Mouse (Mus musculus) forebrain, embryonic 14.5 days (tissue): ENCODE measurements around the gene Tanc2. TPM values are rescaled to one million over a fixed set of nuclear protein-coding genes. Genes with fewer than 3 reads are reported as not detected.

Experiments
- ATAC-seq: fragments of 200-750 bp; cut with Nextera tagmentation; 2 replicates; pipeline ENCODE4 v1.8.0; 2017; ENCODE audit warnings: mild to moderate bottlenecking, moderate library complexity
- DNase-seq: peaks from one replicate; pipeline ENCODE4 v3.0.0-alpha.2; 2015; ENCODE audit warnings: low spot score
- H3K27ac ChIP-seq: fragments of 300-500 bp; sonication (generic); 2 replicates; pipeline ENCODE4 v1.5.1; 2014; ENCODE audit warnings: low read depth, mild to moderate bottlenecking, control low read depth, low read length, moderate library complexity
- H3K27me3 ChIP-seq: fragments of 300-500 bp; sonication (generic); replicated peaks from 2 replicates; pipeline ENCODE4 v1.6.1; 2014; ENCODE audit warnings: low read length, control low read depth, mixed read lengths; ENCODE audit not compliant: control insufficient read depth, insufficient read depth
- H3K36me3 ChIP-seq: fragments of 300-500 bp; sonication (generic); 2 replicates; pipeline ENCODE4 v1.6.1; 2014; ENCODE audit warnings: low read length, control low read depth; ENCODE audit not compliant: control insufficient read depth, insufficient read depth
- H3K4me1 ChIP-seq: fragments of 300-500 bp; sonication (generic); 2 replicates; pipeline ENCODE4 v1.6.1; 2014; ENCODE audit warnings: antibody characterized with exemption, low read length, control low read depth; ENCODE audit not compliant: control insufficient read depth, insufficient read depth
- H3K4me2 ChIP-seq: fragments of 300-500 bp; sonication (generic); 2 replicates; pipeline ENCODE4 v1.6.1; 2014; ENCODE audit warnings: mild to moderate bottlenecking, control low read depth, low read length
- H3K4me3 ChIP-seq: fragments of 300-500 bp; sonication (generic); 2 replicates; pipeline ENCODE4 v1.5.1; 2014; ENCODE audit warnings: low read depth, low read length, control low read depth
- H3K9ac ChIP-seq: fragments of 300-500 bp; sonication (generic); 2 replicates; pipeline ENCODE4 v1.6.1; 2014; ENCODE audit warnings: mild to moderate bottlenecking, low read length, control low read depth, moderate library complexity
- H3K9me3 ChIP-seq: fragments of 300-500 bp; sonication (generic); replicated peaks from 2 replicates; pipeline ENCODE4 v1.6.1; 2016; ENCODE audit warnings: low read length, control low read depth, mixed read lengths; ENCODE audit not compliant: control insufficient read depth
- WGBS: fragments of 180-500 bp; shearing (Covaris S2); extraction: QIAGEN DNeasy Blood & Tissue Kit; methylation state at CpG from one replicate; pipeline ENCODE4 v1.1.7; 2014; 5-methylcytosine and 5-hydroxymethylcytosine counted together
- polyA plus RNA-seq: library from polyadenylated mRNA; unstranded; fragments of >200 nt; fragmentation: Nextera tagmentation; extraction: Ambion mirVana; gene quantifications from 2 replicates; pipeline ENCODE4 v1.2.1, GENCODE M21; 2014

The Tanc2 gene
- polyA plus RNA-seq, 1 experiment from 2014 or later: 20.8 TPM

DNA sequence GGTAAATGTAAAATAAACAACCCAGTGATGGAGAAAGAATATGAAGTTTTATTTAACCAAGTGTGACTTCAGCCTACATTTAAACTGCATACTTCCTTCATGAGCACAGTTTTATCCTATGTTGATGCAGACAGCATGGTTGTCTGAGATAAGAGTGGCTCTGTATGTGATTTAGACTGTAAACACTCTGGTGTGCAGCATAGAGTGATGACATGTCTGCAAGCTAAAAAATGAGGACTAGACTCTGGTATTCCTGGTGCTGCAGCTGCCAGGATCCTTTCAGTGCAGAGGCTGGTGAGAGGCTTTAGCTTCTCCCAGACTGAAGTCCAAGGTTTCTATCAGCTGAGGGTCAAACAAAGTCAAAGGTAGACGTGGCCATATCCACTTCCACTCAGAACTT, 297.5 kb downstream of the Tanc2 start:
- H3K4me3 ChIP-seq: no peak overlapping the region
- H3K27ac ChIP-seq: no peak overlapping the region
- no peak for ATAC-seq
- WGBS: 80% methylated on average over 1 of the region's 1 CpGs
- no peak overlapping the region for H3K9ac ChIP-seq
- no peak overlapping the region for H3K4me2 ChIP-seq
- DNase-seq: no peak
- H3K36me3 ChIP-seq: peaks cover 3% of the 10 kb centered on the region
- no peaks in the 10 kb centered on the region for H3K27me3 ChIP-seq
- no peaks in the 10 kb centered on the region for H3K4me1 ChIP-seq
- no peaks in the 10 kb centered on the region for H3K9me3 ChIP-seq

DNA sequence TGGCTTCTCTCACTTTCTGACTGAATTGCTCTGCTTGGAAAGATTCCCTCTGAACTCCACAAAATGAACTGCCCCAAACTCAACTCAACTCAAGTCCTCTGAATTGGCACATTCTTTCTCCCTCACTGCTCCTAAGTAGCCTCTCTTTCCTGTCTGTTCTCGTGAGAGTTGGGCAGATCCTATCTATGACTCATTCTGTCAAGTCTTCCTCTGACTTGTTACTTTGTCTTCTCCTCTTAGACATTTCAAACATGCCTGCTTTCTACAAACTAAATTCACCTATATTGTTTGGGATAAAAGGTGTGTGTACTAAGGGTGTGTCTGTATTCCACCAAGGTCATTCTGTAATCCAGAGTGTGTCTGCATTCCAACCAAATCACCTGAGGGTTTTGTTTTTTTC, 309.4 kb downstream of the Tanc2 start:
- Histone ChIP-seq H3K27ac (no peak overlapping the region), H3K36me3 (peaks cover 28% of the 10 kb centered on the region), H3K27me3 (no peaks in the 10 kb centered on the region), H3K4me2 (no peak overlapping the region), H3K9ac (no peak overlapping the region), H3K4me1 (no peaks in the 10 kb centered on the region), H3K4me3 (no peak overlapping the region), H3K9me3 (no peaks in the 10 kb centered on the region)
- no peak for DNase-seq
- ATAC-seq: no peak
- 52% methylated on average over 1 of the region's 1 CpGs for WGBS

DNA sequence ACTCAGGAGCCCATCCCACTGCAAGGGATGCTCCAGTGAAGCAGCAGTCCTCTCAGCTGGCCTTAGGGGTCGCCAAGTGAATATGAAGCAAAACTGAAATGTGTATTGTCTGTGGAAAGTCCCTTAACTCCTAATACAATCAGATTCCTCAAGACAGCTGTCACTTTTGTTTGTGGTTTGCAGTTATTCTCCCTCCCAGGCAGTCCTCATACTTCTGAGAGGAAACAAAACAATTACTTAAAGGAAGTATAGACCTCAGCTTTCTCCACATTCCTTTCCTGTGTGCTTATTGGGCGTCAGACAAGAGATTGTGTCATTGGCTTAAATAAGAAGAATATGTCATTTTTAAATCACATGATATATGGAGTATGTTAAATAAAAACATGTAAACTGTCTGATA, 311.7 kb downstream of the Tanc2 start:
- no peaks in the 10 kb centered on the region for H3K27me3 ChIP-seq
- DNase-seq: no peak
- ATAC-seq: no peak
- no peak overlapping the region for H3K4me3 ChIP-seq
- WGBS: 83% methylated on average over 2 of the region's 2 CpGs
- no peaks in the 10 kb centered on the region for H3K9me3 ChIP-seq
- peaks cover 37% of the 10 kb centered on the region for H3K36me3 ChIP-seq
- no peak overlapping the region for H3K9ac ChIP-seq
- no peaks in the 10 kb centered on the region for H3K4me1 ChIP-seq
- no peak overlapping the region for H3K4me2 ChIP-seq
- H3K27ac ChIP-seq: no peak overlapping the region

DNA sequence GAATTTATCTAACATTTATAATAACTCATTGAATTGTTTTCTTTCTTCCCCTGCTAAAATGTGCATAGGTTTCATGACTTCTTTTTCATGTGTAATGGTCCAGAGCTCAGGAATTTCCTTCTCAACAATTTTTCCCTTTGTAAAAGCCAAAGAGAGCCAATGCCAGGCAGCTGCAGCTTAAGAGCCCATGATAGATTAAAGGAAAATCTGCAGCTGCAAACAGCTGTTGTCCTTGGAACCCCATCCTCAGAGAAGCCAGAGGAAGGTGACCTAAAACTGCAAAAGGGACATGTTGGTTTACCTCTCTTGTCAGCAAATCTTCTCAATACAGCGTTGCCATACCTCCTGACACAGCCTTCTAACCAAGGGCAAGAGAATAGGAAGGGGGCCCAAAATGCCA, 313.2 kb downstream of the Tanc2 start:
- Histone ChIP-seq H3K9me3 (no peaks in the 10 kb centered on the region), H3K4me3 (no peak overlapping the region), H3K27me3 (no peaks in the 10 kb centered on the region), H3K36me3 (peaks cover 29% of the 10 kb centered on the region), H3K4me1 (no peaks in the 10 kb centered on the region), H3K27ac (no peak overlapping the region), H3K4me2 (no peak overlapping the region), H3K9ac (no peak overlapping the region)
- DNase-seq (no peak), ATAC-seq (no peak)
- 92% methylated on average over 1 of the region's 1 CpGs for WGBS

DNA sequence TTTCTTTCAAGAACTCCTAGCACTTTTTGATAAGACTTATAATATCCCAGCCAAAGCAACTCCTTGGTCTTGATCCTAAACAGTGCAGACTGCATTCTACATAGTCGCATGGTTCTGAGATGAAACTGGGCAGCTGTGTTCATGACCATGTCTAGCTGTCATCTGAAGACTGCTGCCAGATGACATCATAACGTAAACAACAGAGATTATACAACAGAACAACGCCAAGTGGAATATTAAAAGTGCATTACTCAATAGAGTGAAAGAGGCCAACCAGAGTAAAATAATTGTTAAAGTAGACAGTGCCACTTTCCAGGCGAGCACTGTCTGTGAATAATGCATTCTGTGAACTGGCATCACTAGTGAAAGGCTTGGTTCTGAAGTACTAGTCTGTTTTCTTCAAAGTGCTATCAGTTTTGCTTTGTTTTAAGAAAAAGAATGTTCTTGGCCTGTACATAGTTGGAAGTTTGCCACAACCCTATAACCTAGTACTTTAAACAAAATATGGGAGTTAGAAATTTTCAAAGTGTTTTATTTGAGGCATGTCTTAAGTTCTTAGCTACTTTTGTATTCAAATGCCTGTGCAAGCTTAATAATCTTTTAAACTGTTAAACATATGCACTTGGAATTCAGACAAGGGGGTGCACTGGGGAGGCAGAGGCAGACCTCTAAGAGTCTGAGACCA, 315.9 kb downstream of the Tanc2 start:
- H3K9ac ChIP-seq: no peak overlapping the region
- no peak overlapping the region for H3K4me2 ChIP-seq
- H3K4me3 ChIP-seq: no peak overlapping the region
- ATAC-seq (no peak), DNase-seq (no peak)
- no peaks in the 10 kb centered on the region for H3K4me1 ChIP-seq
- H3K27me3 ChIP-seq: no peaks in the 10 kb centered on the region
- WGBS: 62% methylated on average over 4 of the region's 4 CpGs
- peaks cover 29% of the 10 kb centered on the region for H3K36me3 ChIP-seq
- H3K9me3 ChIP-seq: no peaks in the 10 kb centered on the region
- H3K27ac ChIP-seq: no peak overlapping the region

DNA sequence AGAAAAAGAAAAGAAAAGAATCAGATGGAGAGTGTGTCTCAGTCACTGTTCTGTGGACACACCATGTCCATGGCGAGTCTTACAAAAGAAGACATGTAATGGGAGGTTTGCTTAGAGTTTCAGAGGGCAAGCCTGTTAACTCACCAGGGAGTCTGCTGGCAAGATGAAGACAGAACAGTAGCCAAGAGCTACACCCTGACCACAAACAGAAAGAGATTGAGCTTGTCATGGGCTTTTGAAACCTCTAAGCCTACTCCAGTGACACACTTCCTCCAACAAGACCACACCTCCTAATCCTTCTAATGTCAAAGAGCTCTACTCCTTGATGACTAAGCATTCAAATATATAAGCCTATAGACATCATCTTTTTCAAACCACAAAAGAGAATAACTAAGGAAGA, 317.6 kb downstream of the Tanc2 start:
- Histone ChIP-seq H3K9me3 (no peaks in the 10 kb centered on the region), H3K4me1 (no peaks in the 10 kb centered on the region), H3K36me3 (peaks cover 29% of the 10 kb centered on the region), H3K27ac (no peak overlapping the region), H3K9ac (no peak overlapping the region), H3K4me3 (no peak overlapping the region), H3K27me3 (no peaks in the 10 kb centered on the region), H3K4me2 (no peak overlapping the region)
- no peak for ATAC-seq
- no peak for DNase-seq
- WGBS: 89% methylated on average over 1 of the region's 1 CpGs

DNA sequence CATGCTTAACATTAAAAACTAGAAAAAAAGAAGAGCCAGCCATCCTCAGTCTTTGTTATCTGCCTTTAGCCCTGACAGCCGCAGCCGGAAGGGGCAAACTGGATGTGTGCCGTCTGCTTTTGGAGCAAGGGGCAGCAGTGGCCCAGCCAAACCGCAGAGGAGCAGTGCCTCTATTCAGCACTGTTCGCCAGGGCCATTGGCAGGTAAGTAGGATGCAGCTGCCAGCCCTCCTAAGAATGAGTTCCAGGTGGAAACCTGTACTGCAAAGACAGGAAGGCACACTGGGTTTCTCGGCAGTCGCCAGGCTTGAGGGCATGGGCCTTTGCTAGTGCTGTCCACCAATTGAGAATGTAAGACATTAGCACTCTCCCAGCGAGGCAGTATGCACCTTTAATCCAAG, 319.1 kb downstream of the Tanc2 start:
- ATAC-seq (no peak), DNase-seq (no peak)
- H3K4me1 ChIP-seq: no peaks in the 10 kb centered on the region
- H3K9ac ChIP-seq: no peak overlapping the region
- no peak overlapping the region for H3K4me2 ChIP-seq
- WGBS: 87% methylated on average over 8 of the region's 8 CpGs
- no peak overlapping the region for H3K4me3 ChIP-seq
- no peak overlapping the region for H3K27ac ChIP-seq
- peaks cover 34% of the 10 kb centered on the region for H3K36me3 ChIP-seq
- H3K9me3 ChIP-seq: no peaks in the 10 kb centered on the region
- no peaks in the 10 kb centered on the region for H3K27me3 ChIP-seq

DNA sequence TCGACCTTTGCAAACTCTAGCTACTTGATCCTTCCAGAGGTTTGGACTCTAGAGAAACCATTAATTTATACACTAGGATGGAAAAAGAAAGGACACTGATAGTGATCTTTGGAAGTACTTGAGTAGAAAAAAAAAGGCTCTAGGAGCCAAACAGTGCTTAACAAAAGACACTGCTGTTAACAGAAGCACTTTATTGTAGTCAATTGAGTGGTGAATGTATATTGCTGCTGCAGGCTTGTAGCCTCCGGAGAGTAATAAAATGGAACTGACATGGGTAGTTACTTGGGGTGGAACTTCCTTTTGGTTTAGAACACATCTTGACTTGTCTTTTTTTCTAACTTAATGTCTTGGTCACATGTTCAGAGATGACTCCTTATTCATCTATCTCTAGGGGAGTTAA, 319.8 kb downstream of the Tanc2 start:
- no peak for ATAC-seq
- Histone ChIP-seq H3K4me2 (no peak overlapping the region), H3K27ac (no peak overlapping the region), H3K4me3 (no peak overlapping the region), H3K9ac (no peak overlapping the region), H3K4me1 (no peaks in the 10 kb centered on the region), H3K9me3 (no peaks in the 10 kb centered on the region), H3K27me3 (no peaks in the 10 kb centered on the region), H3K36me3 (peaks cover 30% of the 10 kb centered on the region)
- WGBS: 71% methylated on average over 2 of the region's 2 CpGs
- DNase-seq: no peak

DNA sequence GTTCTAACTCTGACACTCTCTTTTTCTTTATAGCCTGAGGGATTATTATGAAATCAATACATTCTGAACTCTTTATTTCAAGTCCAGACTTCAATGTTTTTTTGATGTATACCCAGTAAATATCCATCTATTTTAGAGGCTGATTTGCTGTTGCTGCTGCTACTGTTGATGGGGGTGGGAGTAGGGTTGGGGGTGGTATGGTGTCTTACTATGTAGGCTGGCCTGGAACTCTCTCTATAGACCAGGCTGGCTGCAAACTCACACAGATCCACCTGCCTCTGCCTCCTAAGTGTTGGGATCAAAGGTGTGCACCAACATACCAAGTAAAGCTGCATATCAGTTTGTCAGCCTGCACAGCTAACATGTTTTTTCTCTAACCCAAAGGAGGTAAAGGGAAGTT, 321.4 kb downstream of the Tanc2 start:
- ATAC-seq (no peak; the same call in 1 of the 2 replicates), DNase-seq (no peak)
- Histone ChIP-seq H3K27me3 (no peaks in the 10 kb centered on the region), H3K9me3 (no peaks in the 10 kb centered on the region), H3K4me2 (no peak overlapping the region), H3K4me1 (no peaks in the 10 kb centered on the region), H3K27ac (no peak overlapping the region), H3K9ac (no peak overlapping the region), H3K36me3 (peaks cover 26% of the 10 kb centered on the region), H3K4me3 (no peak overlapping the region)
